Mouse (Mus musculus): Measurements from ENCODE around the gene 1810062G17Rik.

DNA sequence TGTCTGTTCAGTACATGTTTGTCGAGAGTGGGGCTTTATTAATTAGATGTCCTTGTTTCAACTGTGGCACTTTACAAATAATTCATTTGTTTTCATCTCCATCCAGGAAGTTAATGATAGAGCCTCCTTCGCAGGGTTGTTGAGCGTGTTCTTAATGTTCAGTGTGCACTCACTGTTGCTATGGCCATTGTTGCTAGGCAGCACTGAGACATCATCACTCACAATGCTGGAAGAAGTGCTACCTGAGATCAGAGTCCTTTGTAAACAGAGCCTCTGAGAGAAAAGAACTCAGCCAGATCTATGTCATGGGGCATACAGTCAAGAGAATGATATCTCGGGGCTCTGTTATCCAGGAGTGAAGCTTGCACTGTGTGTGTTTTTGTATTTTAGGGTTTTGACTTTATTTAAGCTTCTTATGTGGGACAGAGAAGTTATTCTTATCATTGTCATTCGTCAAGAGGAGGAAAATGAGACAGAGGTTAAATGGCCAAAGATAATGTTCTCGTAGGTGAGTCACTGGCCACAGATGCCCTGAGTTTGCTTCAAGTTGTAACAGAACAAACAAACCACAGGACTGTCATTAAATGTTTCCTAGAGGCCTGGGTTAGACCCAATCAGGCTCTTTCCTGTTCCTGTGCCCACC is 18.0 kb downstream of the 1810062G17Rik start:
- no peak for TF ChIP-seq TAL1 (IDR thresholded peaks at IDR 0.05; ENCODE audit: low read length)
- no peak for TF ChIP-seq GATA1 (IDR thresholded peaks at IDR 0.05; ENCODE audit: low read length)

Measured in erythroblast, embryonic 14.5 days (primary cell).